Mouse (Mus musculus) CH12.LX (cell line): ENCODE measurements around the gene Ass1. TPM values are rescaled to one million over a fixed set of nuclear protein-coding genes. Genes with fewer than 3 reads are reported as not detected.
A peak's percentile ranks its signal among the peaks of the same experiment; 100 is the strongest.

Experiments
- DNase-seq: peaks from one replicate; pipeline ENCODE4 v3.0.0-alpha.2; 2013; ENCODE audit errors: extremely low read depth
- H3K27ac ChIP-seq: 2 replicates; pipeline ENCODE4 v1.5.1; 2012; ENCODE audit warnings: low read depth, mild to moderate bottlenecking, control low read depth, moderate library complexity; ENCODE audit not compliant: insufficient read depth
- H3K27me3 ChIP-seq: replicated peaks from 2 replicates; pipeline ENCODE3; 2012; ENCODE audit warnings: inconsistent platforms
- H3K36me3 ChIP-seq, 2 experiments: replicated peaks in 1 of 2; 2 replicates each; pipeline versions ENCODE3 to v1.6.1; 2012; ENCODE audit warnings: inconsistent platforms in 1 of 2, low read length in 1 of 2, mild to moderate bottlenecking in 1 of 2, mixed read lengths in 1 of 2, moderate library complexity in 1 of 2; ENCODE audit not compliant: control insufficient read depth in 1 of 2, insufficient read depth in 1 of 2
- H3K4me1 ChIP-seq, 2 experiments: 2 replicates each; pipeline ENCODE4 v1.6.1; 2012; ENCODE audit warnings: inconsistent platforms in 1 of 2, moderate library complexity in 1 of 2; ENCODE audit not compliant: insufficient read depth in 2 of 2, control insufficient read depth in 1 of 2
- H3K4me2 ChIP-seq: 2 replicates; pipeline ENCODE4 v1.6.1; 2012; ENCODE audit warnings: low read depth, mild to moderate bottlenecking, control low read depth; ENCODE audit not compliant: poor library complexity, insufficient read depth, severe bottlenecking
- H3K4me3 ChIP-seq, 3 experiments: fragments of 150-350 bp in 1 of 3; sonication (generic) in 1 of 3; replicated peaks in 1 of 3; 2 replicates each; pipeline versions ENCODE3 to v1.5.1; 2011 to 2012; ENCODE audit warnings: low read depth in 2 of 3, low read length in 2 of 3, mild to moderate bottlenecking in 2 of 3, moderate library complexity in 2 of 3, control low read depth in 1 of 3, improper control_type of control experiment in 1 of 3, inconsistent platforms in 1 of 3, mixed read lengths in 1 of 3; ENCODE audit not compliant: poor library complexity in 1 of 3
- H3K79me2 ChIP-seq: replicated peaks from 2 replicates; pipeline ENCODE4 v1.6.1; 2012; ENCODE audit warnings: mild to moderate bottlenecking, moderate library complexity; ENCODE audit not compliant: control insufficient read depth, poor library complexity, insufficient read depth, severe bottlenecking; ENCODE audit errors: extremely low read depth
- H3K9ac ChIP-seq: 2 replicates; pipeline ENCODE4 v1.6.1; 2012; ENCODE audit warnings: low read depth, mild to moderate bottlenecking, control low read depth, moderate library complexity; ENCODE audit not compliant: insufficient read depth
- H3K9me3 ChIP-seq: replicated peaks from 2 replicates; pipeline ENCODE3; 2012; ENCODE audit warnings: low read length, inconsistent platforms, mixed read lengths
- CTCF ChIP-seq, 2 experiments: IDR thresholded peaks in 1 of 2; conservative IDR thresholded peaks in 1 of 2; 2 replicates each; pipeline ENCODE4 v1.5.1; 2011 to 2012; ENCODE audit warnings: low read depth in 2 of 2, low read length in 2 of 2, improper control_type of control experiment in 1 of 2, inconsistent platforms in 1 of 2, mild to moderate bottlenecking in 1 of 2, moderate library complexity in 1 of 2
- ETS1 ChIP-seq: conservative IDR thresholded peaks from 2 replicates; pipeline ENCODE4 v1.6.1; 2012; ENCODE audit warnings: low read depth, mild to moderate bottlenecking, inconsistent platforms, low read length, improper control_type of control experiment, moderate library complexity
- GABPA ChIP-seq: IDR thresholded peaks from 2 replicates; pipeline ENCODE4 v1.6.1; 2012; ENCODE audit warnings: low read depth, low read length, improper control_type of control experiment, inconsistent platforms; ENCODE audit not compliant: insufficient replicate concordance
- HCFC1 ChIP-seq: IDR thresholded peaks from 2 replicates; pipeline ENCODE4 v1.6.1; 2012; ENCODE audit warnings: low read depth, mild to moderate bottlenecking, inconsistent platforms, low read length, improper control_type of control experiment
- JUN ChIP-seq: IDR thresholded peaks from 2 replicates; pipeline ENCODE4 v1.6.1; 2011; ENCODE audit warnings: low read depth, mild to moderate bottlenecking, low read length, improper control_type of control experiment, moderate library complexity; ENCODE audit not compliant: insufficient read depth
- JUND ChIP-seq: conservative IDR thresholded peaks from 2 replicates; pipeline ENCODE4 v1.6.1; 2011; ENCODE audit warnings: low read depth, low read length, improper control_type of control experiment
- MAZ ChIP-seq: IDR thresholded peaks from 2 replicates; pipeline ENCODE4 v1.6.1; 2012; ENCODE audit warnings: low read depth, mild to moderate bottlenecking, inconsistent platforms, low read length, improper control_type of control experiment, moderate library complexity
- MXI1 ChIP-seq: IDR thresholded peaks from 2 replicates; pipeline ENCODE4 v1.6.1; 2011; ENCODE audit warnings: mild to moderate bottlenecking, low read depth, low read length, improper control_type of control experiment
- MYC ChIP-seq: IDR thresholded peaks from 2 replicates; pipeline ENCODE4 v1.6.1; 2011; ENCODE audit warnings: low read depth, mild to moderate bottlenecking, improper control_type of control experiment, low read length
- NRF1 ChIP-seq: IDR thresholded peaks from 2 replicates; pipeline ENCODE4 v1.6.1; 2014; ENCODE audit warnings: low read depth, mild to moderate bottlenecking, inconsistent platforms, low read length, improper control_type of control experiment, moderate library complexity
- RAD21 ChIP-seq: IDR thresholded peaks from 2 replicates; pipeline ENCODE4 v1.6.1; 2011; ENCODE audit warnings: low read depth, mild to moderate bottlenecking, low read length, improper control_type of control experiment, moderate library complexity
- RCOR1 ChIP-seq: conservative IDR thresholded peaks from 2 replicates; pipeline ENCODE4 v1.6.1; 2012; ENCODE audit warnings: low read depth, mild to moderate bottlenecking, inconsistent platforms, low read length, improper control_type of control experiment
- USF2 ChIP-seq: conservative IDR thresholded peaks from 2 replicates; pipeline ENCODE4 v1.6.1; 2011; ENCODE audit warnings: low read depth, low read length, improper control_type of control experiment
- ZNF384 ChIP-seq: IDR thresholded peaks from 2 replicates; pipeline ENCODE4 v1.6.1; 2012; ENCODE audit warnings: low read depth, low read length, improper control_type of control experiment, inconsistent platforms
- dilution Hi-C: fragments of 300-500 bp; cut with MboI; formaldehyde crosslinking; loops from 2 replicates; pipeline ENCODE4 v1.14.3; 2020; ENCODE audit warnings: low sequenced_read_pairs; ENCODE audit not compliant: extremely low pct_unique_long_range_greater_than_20kb, extremely low pct_ligation_motif_present
- in situ Hi-C: fragments of 300-500 bp; cut with MboI; formaldehyde crosslinking; loops from 3 replicates; pipeline ENCODE4 v1.14.3; 2019; ENCODE audit warnings: low sequenced_read_pairs, low pct_ligation_motif_present, low pct_unique_long_range_greater_than_20kb, mixed read lengths
- polyA plus RNA-seq: library from polyadenylated mRNA; unstranded; fragments of >175 nt; gene quantifications from 2 replicates; pipeline ENCODE4 v1.2.1, GENCODE M21; 2012; ENCODE audit warnings: low read depth; ENCODE audit not compliant: insufficient read length
- total RNA-seq, 2 experiments: library from RNA; depleted of rRNA; stranded (reverse); fragments of 300-350 nt in 1 of 2; fragments of >200 nt in 1 of 2; gene quantifications; 2 replicates each; pipeline ENCODE4 v1.2.3; 2012 to 2014

The Ass1 gene
- total and polyA plus RNA-seq, 3 experiments = 45.1 to 211 (median 87.8) TPM

DNA sequence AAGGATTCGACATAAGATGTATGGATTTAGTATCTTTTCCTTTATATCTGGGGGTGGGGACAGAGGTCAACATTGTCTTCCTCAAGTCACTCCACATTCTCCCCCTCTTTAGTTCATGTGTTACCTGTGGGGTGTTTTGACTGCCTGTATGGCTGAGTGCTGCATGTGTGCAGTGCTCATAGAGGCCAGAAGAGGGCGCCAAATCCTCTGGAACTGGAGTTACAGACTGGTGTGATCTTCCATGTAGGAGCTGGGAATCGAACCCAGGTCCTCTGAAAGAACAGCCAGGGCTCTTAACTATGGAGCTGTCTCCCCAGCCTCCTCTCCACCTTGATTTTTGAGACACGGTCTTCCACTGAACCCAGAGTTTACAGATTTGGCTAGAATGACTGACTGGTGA, 3.9 kb downstream of the Ass1 start:
- H3K9me3 ChIP-seq = peaks cover 5% of the 10 kb centered on the region
- no peaks in the 10 kb centered on the region for H3K79me2 ChIP-seq
- peaks cover 5 to 54% of the 10 kb centered on the region in 2 experiments for H3K36me3 ChIP-seq
- no peaks in the 10 kb centered on the region for H3K27me3 ChIP-seq
- no peak overlapping the region for H3K27ac ChIP-seq
- in situ Hi-C loops = loop anchor here (5.0 to 25.0 kb wide), 2 partner anchors 42 to 412 kb away; no protein-coding TSS in a partner anchor
- no peak overlapping the region for H3K9ac ChIP-seq
- TF ChIP-seq MXI1 (no peak), CTCF (conservative IDR thresholded peaks at IDR 0.05 in 1 of 2, IDR thresholded peaks at IDR 0.05 in 1 of 2; ENCODE audit: low read depth in 2 of 2, low read length in 2 of 2) (peak; percentile 55 to 64)
- DNase-seq = no peak
- no peak overlapping the region for H3K4me3 ChIP-seq
- dilution Hi-C loops = no loop called here
- H3K4me1 ChIP-seq = peaks cover 12 to 74% of the 10 kb centered on the region in 2 experiments
- H3K4me2 ChIP-seq = no peak overlapping the region

GRCm38 (mm10) chr2:31474686-31475085, 4.7 kb downstream of the Ass1 start:
- H3K9ac ChIP-seq = no peak overlapping the region
- no peak overlapping the region for H3K27ac ChIP-seq
- dilution Hi-C loops = no loop called here
- peaks cover 5% of the 10 kb centered on the region for H3K9me3 ChIP-seq
- peaks cover 10 to 62% of the 10 kb centered on the region in 2 experiments for H3K36me3 ChIP-seq
- no peaks in the 10 kb centered on the region for H3K79me2 ChIP-seq
- no peak for DNase-seq
- in situ Hi-C loops = loop anchor here (5.0 to 25.0 kb wide), 3 partner anchors 42 to 412 kb away; no protein-coding TSS in a partner anchor
- H3K4me2 ChIP-seq = no peak overlapping the region
- no peaks in the 10 kb centered on the region for H3K27me3 ChIP-seq
- no peak overlapping the region for H3K4me3 ChIP-seq
- H3K4me1 ChIP-seq = peaks cover 12 to 66% of the 10 kb centered on the region in 2 experiments
- TF ChIP-seq MXI1 = no peak
- TF ChIP-seq RAD21 = no peak
- TF ChIP-seq RCOR1 = no peak
- TF ChIP-seq JUN = no peak
- no peak for TF ChIP-seq USF2
- no peak for TF ChIP-seq MAZ
- no peak for TF ChIP-seq ZNF384
- TF ChIP-seq HCFC1 = no peak
- TF ChIP-seq ETS1 = no peak
- TF ChIP-seq NRF1 = no peak
- no peak for TF ChIP-seq MYC
- TF ChIP-seq GABPA = no peak
- TF ChIP-seq JUND = no peak
- TF ChIP-seq, all 38 proteins: peak for 0
